Mouse (Mus musculus) megakaryocyte-erythroid progenitor cell, adult 5-6 weeks (primary cell): ENCODE measurements around the gene Tbl3. TPM values are rescaled to one million over a fixed set of nuclear protein-coding genes. Genes with fewer than 3 reads are reported as not detected.
"Not testable (repeated sequence)": the region's sequence is repeated elsewhere in the genome, so short reads cannot be mapped to it uniquely, and the experiment has no call there.

Experiments
- ATAC-seq: replicated peaks from 2 replicates; pipeline ENCODE4 v1.8.0; 2016; ENCODE audit warnings: mild to moderate bottlenecking, inconsistent platforms; ENCODE audit not compliant: severe bottlenecking, poor library complexity, low FRiP score, low TSS enrichment
- total RNA-seq, 2 experiments: library from RNA; stranded (forward) in 1 of 2; stranded (reverse) in 1 of 2; fragments of 200-1000, 215-1000 nt in 1 of 2; fragments of >200 nt in 1 of 2; fragmentation: Nextera tagmentation in 1 of 2; gene quantifications; 2 replicates each; pipeline ENCODE4 v1.2.3; 2014 to 2017

Gene Tbl3
- total RNA-seq, 2 experiments from 2014 or later: 54.8 to 91.1 TPM

- ATAC-seq: no peak
Observed at GRCm38 (mm10) chr17:24729067-24729466, 21.6 kb upstream of the Tbl3 start.

- ATAC-seq: no peak
Observed at GRCm38 (mm10) chr17:24728184-24728583, 20.7 kb upstream of the Tbl3 start.

- no peak for ATAC-seq
Observed at GRCm38 (mm10) chr17:24727618-24728017, 20.2 kb upstream of the Tbl3 start, which contains the start of gene Rpl3l. Gene Rpl3l, plus strand, starts transcription at chr17:24727820.

DNA sequence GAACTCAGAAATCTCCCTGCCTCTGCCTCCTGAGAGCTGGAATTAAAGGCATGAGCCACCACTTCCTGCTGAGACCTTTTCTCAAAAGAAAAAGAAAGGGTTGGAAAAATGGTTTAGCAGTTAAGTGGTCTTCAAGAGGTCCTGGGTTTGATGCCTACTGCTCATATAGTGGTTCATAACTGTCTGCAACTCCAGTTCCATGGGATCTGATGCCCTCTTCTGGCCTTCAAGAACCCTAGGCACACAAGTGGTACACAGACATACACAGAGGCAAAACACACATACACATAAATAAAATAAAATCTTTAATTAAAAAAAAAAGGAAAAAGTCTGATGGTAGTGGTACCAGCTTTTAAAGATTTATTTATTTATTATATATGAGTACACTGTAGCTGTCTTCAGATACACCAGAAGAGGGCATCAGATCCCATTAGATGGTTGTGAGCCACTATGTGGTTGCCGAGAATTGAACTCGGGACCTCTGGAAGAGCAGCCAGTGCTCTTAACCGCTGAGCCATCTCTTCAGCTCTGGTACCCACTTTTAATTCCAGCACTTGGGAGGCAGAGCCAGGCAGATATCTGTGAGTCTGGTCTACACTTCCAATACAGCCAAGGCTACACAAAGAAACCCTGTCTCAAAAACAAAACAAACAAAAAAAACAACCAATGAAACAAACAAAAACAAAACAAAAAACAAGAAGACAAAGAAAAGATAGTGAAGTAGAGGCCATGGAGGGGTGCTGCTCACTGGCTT, 18.4 kb upstream of the Tbl3 start:
- ATAC-seq: no peak

DNA sequence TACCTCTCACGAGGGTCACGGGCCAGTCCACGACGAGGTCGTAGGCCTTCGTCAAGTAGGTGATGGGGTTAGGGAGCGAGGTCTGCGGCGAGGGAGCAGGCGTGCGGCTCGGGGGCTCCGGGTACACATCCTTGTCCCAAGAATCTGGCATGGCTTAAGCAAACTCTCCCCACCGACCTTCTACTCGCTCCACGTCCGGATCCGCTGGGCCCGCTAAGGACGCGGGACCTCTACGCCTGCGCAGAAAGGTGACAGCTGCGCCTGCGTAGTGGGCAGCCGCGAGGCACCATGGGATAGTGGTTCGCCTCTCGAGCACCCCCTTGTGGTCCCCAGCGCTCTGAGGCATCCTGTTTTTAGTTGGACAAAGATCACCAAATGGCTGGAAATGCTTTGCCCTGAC, 16.7 kb upstream of the Tbl3 start, which contains the start of gene Ndufb10:
Gene Ndufb10 (minus strand): TSS at position 295 of the 400 bp plus-strand sequence.
- ATAC-seq: peak; percentile 57

- ATAC-seq: peak; percentile 36
Observed at GRCm38 (mm10) chr17:24723881-24724180, 16.4 kb upstream of the Tbl3 start.

DNA sequence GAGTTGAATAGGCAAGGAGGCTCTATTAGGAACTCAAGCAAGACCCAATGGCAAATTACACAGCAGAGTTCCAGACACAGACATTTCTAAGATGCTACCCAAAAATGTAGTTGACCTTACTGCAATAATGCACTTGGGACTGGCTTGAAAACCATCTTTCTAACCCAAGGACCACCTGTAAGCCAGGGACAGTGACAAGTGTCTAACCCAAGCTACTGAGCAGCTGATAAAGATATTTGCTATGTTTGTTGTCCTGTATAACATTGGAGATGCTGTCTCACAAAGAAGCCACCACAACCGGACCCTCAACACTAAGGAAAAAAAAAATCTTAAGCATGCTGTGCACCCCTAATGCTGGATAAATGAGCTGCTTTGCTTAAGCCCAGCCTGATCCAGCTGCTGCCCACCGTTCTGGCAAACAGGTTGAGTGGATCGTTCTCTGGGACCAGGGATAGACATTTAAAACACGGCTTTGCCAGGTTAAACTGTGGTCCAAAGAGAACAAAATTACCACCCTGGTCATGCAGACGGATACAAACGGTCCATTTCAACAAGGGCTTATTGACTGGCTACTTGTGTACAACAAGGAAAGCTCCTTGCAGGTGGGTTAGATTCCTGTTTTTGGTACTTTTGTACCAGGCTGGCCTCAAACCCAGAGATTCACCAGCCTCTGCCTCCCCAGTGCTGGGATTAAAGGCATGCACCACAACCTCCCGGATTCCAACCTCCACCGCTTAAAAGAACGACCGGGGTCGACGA, 15.8 kb upstream of the Tbl3 start:
- no peak for ATAC-seq

GRCm38 (mm10) chr17:24722220-24722924, 14.9 kb upstream of the Tbl3 start:
- no peak for ATAC-seq

- ATAC-seq: not testable (repeated sequence)
Observed at GRCm38 (mm10) chr17:24721383-24721955, 14.0 kb upstream of the Tbl3 start.

DNA sequence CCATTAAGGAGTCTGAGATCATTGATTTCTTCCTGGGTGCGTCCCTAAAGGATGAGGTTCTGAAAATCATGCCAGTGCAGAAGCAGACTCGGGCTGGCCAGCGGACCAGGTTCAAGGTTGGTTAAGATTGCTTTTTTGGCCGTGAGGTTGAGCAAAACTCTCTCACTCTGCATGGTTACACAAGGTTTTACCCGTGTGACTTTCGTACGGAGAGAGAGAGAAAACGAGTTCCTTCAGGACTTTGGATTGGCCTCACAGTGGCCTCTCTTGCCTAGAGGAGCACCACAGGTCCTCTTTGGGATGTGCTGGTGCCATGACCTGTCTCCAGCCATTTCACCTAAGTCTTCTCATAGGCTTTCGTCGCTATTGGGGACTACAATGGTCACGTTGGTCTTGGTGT, 13.2 kb upstream of the Tbl3 start:
- ATAC-seq: not testable (repeated sequence)

DNA sequence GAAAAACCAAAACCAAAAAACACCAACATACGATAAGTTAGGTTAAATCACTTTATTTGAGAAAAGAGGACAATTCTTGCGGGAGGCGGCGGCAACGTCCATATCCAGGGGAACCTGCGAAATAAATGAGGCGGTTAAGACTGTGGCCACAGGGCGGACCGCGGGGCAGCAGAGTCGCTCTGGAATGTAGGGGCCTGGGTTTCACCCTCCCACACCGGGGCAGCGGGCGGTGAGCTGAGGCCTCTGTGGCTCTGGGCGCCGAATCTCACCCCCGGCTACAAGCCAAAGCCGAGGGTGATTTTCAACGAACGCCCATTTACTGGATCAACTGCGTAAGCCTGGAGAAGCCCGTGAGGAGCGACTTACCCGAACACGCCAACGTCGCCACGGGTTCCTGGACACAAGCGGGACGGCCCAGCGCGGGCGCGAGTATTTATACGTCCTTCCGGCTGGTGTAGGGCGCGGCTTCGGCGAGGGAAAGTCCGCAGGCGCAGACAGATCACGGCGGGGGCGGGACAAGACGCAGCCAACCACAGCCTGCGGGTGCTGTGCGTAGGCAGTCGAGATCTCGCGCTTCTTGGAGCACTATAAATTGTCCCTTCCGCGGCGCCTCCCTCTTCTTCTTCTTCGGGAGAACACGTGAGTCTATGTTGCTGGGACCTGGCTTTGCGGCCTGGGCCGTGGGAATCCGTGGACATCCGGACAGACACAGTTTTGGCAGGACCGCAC, 12.2 kb upstream of the Tbl3 start:
- peak; percentile 80 for ATAC-seq

DNA sequence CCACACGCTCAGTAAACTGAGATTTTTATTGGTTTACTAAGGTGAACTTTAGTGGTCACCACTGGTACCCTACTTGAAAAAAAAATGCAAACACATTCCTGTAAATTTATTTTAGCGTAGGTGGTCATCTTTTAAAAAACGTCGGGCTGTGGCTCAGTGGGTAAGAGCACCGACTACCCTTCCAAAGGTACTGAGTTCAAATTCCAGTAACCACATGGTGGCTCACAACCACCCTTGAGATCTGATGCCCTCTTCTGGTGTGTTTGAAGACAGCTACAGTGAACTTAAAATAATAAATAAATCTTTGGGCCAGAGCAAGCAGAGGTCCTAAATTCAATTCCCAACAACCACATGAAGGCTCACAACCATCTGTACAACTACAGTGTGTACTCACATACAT, 11.5 kb upstream of the Tbl3 start:
- ATAC-seq: not testable (repeated sequence)

GRCm38 (mm10) chr17:24717943-24718342, 10.5 kb upstream of the Tbl3 start, which contains the start of the genes Rnf151 and Rps2:
Gene Rnf151, minus strand, starts transcription at chr17:24718063.
Gene Rps2, plus strand, starts transcription at chr17:24718116.
- ATAC-seq: no peak

GRCm38 (mm10) chr17:24716166-24716682, 8.8 kb upstream of the Tbl3 start:
- no peak for ATAC-seq

GRCm38 (mm10) chr17:24715556-24715955, 8.1 kb upstream of the Tbl3 start:
- ATAC-seq: no peak

GRCm38 (mm10) chr17:24708646-24709045, 1.2 kb upstream of the Tbl3 start:
- 0 out of 2 replicates have a peak, but pooled peaks have one; percentile 11 for ATAC-seq

DNA sequence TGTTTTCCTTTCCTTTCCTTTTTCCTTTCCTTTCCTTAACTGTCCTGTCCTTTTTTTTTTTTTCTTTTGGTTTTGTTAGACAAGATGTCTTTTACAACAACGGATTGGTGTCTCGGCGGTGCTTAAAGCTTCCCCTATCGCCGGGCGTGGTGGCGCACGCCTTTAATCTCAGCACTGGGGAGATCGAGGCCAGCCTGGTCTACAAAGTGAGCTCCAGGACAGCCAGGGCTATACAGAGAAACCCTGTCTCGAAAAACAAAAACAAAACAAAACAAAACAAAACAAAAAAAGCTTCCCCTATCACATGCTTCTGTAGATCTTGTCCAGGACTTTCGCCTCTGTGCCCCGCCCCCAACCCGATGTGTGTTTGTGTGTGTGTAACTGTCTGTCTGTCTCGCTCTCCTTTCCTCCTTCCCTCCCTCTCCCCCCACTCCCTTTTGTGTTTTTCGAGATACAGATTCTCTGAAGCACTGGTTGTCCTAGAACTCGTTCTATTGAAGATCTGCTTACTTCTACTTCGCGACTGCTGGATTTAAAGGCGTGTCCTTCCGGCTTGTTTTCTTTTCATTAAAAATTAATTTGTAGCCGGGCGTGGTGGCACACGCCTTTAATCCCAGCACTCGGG, 453 bp upstream of the Tbl3 start:
- ATAC-seq: no peak

DNA sequence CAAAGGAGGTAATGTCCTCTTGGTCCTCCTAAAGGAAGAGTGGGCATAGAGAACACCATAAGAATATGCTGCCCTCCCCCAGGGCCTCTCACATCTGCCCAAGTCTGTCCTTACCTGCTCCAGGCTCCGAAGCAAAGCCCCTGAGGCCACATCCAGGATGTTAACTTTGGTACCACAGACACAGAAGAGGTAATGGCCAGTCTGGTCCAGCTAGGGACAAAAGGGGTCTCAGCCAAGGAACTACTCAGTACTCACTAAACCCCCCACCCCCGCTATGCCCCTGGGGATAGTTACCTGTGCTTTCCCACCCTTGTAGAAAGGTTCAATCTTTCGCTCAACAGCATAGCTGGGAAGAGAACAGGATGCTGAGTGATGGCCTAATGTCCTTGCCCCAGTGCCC, 1.6 kb downstream of the Tbl3 start:
- ATAC-seq: no peak
